Mouse (Mus musculus) right cerebral cortex, postnatal 4 days (tissue): ENCODE measurements around the gene C2cd4d.

Source experiments
- DNase-seq: peaks from one replicate; pipeline ENCODE4 v3.0.0-alpha.2; 2022

The C2cd4d gene

DNA sequence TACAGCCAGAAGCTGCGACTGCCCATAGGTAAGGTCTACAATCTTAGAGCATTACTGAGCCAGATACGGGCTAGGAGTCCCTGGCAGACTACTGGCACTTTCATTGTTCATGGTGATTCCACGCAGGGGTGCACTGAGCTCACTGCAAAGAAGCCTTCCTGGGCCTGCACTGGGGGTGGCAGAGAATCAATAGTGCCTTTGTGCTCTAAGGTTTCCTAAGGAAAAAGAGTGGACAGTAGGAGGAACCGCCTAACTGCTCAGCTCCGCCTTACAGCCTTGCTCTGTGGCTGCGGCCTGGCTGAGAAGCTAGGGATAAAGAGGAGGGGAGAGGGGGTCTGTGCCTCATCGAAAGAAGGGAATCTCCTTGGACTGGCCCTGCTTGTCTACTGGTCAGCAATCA is at the start of gene C2cd4d:
TSS of gene C2cd4d (plus strand) at position 301 of the 400 bp plus-strand sequence.
- no peak for DNase-seq

DNA sequence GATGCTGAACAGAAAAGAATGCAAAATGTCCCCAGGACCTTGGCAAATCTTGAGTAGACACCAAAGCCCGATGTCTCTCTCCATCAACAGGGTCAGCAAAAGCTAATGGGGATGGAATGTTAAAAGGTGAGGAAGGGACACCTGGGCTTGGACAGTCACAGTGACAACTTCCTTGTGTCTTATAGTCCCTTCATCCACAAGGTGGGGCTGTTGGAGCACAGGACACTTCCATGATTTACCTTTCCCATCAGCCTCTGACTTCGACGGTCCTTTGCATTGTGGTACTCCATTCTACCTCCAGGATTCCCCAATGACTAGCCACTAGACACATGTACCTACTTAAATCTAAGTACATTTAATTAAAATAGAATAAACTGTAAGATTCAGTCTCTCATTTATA is 33.6 kb upstream of the C2cd4d start:
- DNase-seq = no peak

DNA sequence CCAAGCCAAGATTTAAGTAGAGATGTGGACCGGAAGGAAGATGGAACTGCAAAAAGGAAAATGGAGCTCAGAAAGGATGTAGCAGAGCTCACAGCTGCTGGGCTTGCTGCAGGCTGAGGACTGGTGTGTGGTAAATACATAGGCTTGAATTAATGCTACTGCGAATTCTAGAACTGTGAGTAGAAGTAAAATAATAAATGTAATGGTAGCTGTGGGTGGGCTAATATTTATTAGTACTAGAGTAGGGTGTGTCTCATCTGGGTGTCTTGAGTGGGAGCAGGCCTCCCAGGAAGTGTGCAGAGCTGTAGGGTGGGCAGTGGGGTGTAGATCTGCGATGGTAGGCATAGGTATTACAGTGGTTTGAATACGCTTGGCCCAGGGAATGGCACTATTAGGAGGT is 27.8 kb upstream of the C2cd4d start:
- no peak for DNase-seq

DNA sequence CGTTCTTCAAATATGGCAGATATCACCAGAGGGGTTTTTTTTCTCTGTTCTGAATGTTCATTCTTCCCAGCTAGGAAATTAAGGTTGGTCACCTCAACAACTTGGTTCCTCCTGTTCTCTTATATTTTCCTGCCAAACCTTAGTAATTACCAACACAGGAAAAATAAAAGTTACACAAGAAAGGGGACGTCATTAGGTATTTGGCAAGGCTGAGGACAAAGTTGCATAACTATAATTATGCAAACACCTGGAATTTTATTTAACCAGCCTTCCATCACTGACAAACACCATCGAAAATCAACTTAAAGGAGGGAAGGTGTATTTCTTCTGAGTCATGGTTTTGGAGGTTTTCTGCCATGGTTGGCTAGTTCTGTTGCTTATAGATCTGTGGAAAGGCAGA is 23.7 kb upstream of the C2cd4d start:
- DNase-seq = no peak

DNA sequence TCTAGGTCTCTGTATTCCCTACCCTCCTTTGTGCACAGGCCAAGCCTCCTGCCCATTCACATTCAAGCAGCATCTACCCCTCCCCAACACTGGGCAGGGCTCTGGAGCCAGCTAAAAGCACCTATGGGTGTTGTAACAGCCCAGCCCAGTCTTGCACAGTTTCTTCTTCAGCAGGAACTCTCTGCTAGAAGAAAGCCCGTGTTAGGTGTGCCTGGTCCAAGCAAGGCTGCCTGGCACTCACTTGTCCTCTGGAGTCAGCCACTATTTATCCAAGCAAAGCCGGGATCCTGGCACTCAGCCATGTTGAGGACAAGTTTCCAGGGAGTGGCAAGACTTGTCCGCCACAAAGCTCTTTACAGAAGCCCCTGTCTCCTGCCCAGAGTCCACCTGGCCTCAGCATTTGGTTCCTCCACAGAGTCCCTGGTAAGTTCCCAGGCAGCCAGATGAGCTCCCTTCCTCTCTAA is 20.2 kb upstream of the C2cd4d start, which contains the start of gene Them5:
TSS of gene Them5 (plus strand) at position 141 of the 464 bp plus-strand sequence.
- DNase-seq = no peak

DNA sequence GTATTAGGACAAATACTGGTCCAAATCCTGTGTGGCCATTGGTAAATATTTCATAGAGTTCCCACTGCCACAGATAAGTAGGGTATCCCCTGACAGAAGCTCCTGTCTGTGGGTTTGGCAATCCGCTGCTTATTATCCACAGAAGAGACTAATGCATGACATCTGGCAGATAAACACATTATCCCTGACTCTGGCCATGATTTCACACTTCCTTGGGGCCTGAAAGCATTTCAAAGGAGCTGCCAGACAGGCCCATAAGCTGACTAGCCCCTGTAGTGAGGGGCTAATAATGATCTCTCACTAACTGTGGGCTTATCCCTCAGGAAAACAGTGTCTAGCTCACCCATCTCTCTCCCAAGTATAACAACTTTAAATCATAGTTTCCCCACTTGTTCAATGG is 19.7 kb upstream of the C2cd4d start:
- no peak for DNase-seq

DNA sequence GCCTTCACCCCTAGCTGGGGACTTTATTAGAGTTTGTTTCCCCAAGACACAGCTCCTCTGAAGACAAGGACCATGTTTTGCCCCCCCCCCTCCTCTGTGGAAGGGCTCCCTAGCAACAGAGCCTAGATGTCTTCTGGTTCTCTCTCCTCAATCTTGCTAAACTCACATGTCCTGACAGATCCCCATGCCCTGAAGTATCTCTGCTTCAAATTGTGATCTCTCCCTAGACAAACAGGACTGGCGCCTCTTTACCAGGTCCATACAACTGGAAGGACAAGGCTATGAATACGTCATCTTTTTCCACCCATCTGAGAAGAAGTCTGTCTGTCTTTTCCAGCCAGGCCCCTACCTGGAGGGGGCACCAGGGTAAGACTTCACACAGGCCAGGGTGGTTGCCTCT is 18.1 kb upstream of the C2cd4d start:
- DNase-seq = no peak

DNA sequence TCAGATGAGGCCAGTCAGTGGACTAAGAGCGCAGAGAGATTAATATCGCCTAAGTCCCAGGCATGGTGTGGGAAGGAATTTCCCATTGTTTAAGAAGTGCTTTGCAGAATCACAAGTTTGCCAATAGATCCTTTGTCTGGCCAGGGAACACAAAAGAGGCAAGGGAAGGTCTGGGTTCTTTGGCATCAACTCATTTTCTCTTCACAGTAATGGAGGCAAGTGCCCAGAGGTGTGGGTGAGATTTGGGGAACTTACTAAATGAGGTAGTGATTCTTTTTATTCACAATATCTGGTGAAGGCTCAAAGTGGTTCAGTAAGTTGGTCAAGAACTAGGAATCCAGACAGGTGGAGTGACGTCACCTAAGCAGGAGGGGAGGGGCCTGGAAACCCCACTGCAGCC is 17.3 kb upstream of the C2cd4d start:
- no peak for DNase-seq

DNA sequence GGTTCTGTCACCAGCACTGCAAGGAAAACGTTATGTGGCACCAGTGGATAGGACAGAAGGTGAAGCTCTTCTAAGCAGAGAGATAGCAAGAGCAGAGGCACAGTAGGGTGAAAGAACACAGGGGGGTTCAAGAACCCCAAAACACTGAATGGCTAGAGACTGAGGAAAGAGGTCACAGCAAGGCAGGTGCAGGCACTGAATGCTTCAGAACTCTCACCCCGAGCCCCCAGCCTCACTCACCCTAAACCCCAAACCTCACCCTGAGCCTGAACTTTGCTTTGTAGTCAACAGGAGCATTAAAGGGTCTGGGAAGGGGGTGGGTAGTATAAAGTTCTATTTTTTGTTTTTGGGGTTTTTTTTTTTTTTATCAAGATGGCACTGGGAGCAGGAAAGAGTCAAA is 14.1 kb upstream of the C2cd4d start:
- no peak for DNase-seq

DNA sequence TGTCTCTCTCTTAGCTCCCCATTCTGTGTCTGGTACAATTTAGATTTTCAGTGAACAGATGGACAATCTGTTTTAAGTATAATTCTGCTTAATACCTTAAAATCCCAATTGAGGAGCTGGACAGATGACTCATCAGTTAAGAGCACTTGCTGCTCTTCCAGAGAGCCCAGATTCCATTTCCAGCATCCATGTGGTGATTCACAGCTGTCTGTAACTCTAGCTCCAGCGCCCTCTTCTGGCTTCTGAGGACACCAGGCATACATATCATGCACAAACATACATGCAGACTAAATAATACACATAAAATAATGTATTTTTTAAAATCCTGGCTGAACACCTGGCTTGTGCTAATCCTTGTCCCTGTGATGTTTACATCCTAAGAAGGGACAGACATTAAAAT is 1.4 kb upstream of the C2cd4d start:
- peak; percentile 26 for DNase-seq

DNA sequence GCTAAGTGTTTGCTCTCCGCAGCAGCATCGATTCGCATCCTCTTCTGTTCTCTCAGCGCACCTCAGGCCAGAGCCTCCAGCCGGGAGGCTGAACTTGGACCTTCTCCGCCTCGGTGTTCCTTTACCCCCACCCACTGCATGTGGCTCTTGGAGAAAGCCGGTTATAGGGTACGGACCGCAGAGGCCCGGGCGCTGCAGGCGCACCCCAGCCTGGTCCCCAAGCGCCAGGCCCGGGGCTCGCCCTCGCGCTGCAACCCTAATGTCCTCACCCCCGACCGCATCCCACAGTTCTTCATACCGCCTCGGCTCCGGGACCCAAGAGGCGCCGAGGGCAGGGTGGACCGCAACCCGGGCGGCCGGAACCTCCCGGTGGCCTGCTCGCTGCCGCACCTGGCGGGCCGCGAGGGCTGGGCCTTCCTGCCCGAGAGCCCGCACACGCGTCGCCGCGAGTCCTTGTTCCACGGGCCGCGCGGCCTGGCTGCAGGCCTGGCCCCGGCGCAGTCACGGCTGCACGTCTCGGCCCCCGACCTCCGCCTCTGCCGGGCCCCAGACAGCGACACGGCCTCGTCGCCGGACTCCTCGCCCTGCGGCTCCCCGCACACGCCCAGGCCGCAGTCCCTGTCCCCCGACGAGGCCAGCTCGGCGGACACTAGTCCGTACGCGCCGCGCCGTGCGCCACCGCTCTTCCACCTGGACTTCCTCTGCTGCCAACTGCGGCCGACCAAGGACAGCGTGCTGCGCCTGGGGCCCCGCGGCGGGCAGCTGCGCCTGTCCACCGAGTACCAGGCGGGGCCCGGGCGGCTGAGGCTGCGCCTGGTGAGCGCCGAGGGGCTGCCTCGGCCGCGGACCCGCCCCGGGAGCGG is 1.3 kb downstream of the C2cd4d start:
- DNase-seq = peak; percentile 58

DNA sequence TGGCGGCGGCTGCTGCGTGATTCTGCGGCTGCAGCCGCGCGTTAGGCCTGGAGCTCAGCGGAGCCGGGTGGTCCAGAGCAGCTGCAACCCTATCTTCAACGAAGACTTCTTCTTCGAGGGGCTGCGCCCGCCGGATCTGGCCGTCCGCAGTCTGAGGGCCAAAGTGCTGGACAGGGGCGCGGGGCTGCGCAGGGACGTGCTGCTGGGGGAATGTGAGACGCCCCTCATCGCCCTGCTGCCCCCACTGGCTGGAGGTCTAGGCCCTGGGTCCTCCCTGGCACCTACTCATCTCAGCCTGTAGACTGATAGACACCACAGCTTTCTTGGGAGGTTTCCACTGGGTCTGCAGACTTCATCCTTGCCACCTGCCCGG is 1.9 kb downstream of the C2cd4d start:
- no peak for DNase-seq

DNA sequence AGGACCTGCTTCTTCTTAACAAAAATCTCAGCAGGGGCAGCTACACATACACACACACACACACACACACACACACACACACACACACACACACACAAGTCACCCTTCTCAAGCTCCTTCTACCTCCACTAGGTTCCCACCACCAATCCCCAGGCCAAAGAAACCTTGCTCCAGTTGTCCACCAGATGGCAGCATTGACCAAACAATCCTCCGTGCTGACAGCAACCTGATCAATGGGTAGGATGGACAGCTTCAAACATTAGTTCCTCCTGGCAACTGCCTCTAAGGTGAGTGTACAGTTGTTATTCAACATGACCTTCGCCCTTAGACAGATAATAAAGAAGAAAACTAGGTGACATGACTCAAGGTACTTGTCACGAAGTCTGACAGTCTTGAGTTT is 4.5 kb downstream of the C2cd4d start:
- peak; percentile 66 for DNase-seq

DNA sequence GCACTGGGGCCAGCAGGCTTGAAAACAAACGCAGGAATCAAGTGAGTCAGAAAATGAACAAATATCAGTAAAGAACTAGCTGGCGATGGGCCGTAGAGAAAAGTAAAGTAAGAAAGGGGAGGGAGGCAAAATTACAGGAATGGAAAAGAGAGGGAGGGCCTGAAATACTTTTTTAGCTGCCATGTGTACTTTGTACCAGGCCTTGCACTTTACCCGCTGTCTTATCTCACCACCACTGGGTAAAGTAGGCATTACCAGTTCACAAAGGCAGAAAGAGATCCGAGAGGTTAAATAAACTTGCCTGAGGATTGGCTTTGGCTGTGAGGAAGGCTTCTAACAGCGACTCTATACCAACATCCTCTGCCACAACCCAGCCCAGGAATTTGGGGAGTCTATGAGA is 5.3 kb downstream of the C2cd4d start:
- DNase-seq = no peak

DNA sequence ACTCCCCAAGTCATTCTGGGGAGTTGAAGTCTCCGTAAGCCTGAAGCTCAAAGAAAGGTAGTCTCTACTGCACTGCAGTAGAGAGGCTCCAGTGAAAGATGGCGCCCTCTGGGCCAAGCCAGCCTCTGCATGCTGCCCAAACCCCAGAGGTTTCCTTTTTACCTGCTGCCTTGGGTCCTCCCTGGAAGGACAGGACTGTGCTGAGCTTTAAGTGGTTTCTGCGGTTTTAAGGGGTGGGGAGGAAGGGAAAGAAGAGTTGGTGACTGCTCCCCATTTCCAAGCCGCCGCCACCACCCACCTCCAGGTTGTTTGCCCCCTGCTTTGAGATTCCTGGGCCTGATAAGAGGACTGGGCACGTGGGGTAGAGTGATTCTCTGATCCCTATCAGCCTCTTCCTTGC is 6.4 kb downstream of the C2cd4d start:
- DNase-seq = no peak

DNA sequence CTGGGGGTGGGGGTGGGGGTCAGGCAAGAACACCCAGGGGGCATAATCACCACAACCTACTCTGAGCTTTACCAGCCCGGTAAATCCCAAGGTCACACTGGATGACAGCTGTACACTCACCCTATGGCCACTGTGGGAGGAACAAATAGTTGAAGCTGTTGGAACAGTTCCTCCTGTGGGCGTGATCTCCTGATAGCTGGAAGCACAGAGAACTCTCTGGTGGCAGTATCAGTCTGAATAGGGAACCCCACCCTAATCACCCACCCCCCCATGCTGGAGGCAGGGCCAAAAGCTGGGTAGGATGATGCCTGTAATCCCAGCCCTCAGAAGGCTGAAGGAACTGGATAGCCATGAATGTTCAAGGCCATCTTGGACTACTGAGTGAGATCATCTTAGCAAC is 7.5 kb downstream of the C2cd4d start:
- DNase-seq = no peak

DNA sequence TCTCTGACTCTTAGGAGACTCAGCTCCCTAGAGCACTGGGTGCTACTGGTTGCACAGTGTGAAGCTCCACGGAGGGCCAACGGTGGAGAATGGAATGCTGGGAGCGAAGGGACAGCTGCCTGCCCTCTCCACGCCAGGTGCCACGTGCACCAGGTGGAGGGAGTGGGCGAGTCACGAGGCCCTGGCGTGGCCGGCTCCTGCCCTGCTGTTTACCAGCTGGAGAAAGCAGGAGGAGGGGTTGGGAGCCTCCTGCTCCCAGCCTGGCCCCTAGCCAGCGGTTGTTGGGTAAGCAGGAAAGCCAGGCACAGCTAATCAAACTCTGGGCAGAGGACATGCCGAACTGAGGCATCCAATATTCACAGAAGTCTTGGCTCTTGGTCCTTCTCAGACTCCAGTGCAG is 9.4 kb downstream of the C2cd4d start:
- DNase-seq = peak; percentile 58

DNA sequence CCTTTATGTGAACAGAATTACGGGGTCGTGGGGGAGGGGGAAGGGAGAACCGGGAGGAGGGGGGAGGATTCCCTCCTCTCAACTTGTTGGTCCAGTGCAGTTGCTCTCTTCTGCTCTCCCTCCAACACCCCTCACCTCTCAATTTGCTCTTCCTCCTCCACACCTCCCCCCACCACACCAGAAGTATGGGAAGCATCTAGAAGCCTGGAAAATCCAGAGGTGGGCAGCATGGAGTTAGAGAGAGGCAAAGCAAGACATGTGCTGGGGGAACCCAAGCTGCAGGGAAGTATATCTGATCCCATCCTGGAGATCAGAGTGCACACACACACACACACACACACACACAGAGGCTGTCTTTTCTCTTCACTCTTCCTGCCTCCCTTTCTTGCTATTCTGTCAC is 9.8 kb downstream of the C2cd4d start:
- no peak for DNase-seq

DNA sequence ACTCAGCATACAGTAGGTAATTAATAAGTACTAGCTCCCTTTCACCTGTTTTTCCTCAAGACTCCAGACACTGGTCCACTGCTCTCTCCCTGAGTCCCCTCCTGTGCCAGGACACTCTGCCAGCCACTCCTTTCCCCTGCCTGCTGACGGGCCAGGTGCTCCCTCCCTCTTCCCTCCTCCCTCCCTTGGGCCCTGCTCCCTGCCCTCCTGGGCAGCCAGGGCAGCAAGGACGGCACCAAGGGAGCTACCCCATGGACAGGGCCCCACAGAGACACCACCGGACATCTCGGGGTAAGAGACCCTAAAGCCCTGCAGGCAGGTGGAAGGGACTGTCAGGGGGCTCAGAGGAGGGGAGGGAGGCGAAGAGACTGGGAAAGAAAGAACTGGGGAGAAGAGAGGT is 10.4 kb downstream of the C2cd4d start, which contains the start of gene Rorc:
TSS of gene Rorc (plus strand) at position 154 of the 400 bp plus-strand sequence.
- no peak for DNase-seq

DNA sequence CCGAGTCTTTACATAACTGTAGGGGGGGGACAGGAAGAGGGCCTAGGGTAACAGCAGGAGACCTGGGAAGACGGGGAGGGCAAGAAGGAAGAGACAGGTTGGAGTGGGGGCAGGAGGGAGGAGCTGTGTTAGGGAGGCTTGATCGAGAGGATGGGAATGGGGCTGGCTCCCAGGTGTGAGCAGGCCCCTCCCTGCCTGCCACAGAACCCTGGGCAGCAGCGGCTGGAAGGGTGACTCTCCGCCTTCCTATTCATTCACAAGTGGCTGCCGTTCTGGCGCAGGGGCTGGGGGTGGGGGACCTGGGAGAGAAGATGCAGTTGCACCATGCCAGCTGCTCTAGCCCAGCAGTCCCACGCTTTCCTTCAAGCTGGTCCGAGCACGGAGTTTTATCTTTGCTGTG is 10.9 kb downstream of the C2cd4d start:
- DNase-seq = no peak

DNA sequence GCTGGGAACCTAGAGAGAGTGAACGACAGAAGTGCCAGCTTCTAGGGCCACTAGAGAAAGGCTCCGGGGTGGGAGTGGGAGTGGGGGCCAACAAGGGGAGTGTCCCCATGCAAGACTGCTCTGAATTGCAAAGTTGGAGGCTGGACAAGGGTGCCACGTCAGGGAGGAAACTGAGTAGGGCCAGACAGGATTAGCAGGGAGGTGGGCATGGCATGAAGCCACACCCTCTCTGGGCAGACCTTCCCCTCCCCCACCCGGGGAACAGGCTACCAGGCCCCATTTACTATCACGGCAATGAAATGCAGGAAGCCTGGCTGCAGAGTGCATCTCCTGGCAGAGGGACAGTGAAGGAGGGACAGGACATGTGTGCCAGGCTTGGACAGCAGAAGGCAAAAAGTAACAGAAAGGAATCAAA is 11.4 kb downstream of the C2cd4d start:
- DNase-seq = no peak

DNA sequence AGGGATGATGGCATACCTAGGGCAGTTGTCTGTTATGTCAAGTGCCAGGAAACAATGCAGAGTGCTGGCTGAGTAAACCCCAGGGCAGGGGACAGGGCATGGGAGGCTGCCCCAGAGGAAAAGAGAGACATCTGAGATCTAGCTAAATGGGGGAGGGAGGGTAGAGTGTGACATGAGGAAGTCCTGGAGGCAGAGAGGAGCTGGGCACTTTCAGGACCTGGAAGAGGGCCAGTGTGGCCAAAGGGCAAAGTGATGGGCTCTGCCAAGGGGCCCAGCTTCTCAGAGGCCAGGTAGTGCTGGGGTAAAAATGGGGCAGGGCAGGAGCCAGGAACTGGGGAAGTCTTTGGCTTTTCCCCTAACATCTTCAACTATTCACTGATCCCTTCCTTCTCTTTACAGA is 12.4 kb downstream of the C2cd4d start:
- no peak for DNase-seq

DNA sequence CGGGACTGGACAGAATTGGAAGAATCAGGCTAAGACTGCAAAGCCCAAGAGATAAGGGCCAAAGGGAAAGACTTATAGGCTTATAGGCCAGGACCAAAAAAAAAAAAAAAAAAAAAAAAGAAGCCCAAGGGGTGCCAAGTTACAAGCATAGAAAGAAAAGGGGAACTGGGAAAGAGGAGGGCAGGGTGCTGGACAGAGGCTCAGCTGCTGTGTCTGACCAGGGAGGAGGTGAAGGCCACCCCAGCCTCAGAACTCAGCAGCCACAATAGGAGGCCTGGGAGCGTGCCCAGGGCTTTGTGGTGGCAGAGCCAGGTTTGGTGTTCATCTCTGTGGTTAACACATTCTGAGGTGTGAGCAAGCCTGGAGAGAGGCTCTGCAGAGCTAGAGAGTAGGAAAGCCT is 12.9 kb downstream of the C2cd4d start:
- DNase-seq = no peak

DNA sequence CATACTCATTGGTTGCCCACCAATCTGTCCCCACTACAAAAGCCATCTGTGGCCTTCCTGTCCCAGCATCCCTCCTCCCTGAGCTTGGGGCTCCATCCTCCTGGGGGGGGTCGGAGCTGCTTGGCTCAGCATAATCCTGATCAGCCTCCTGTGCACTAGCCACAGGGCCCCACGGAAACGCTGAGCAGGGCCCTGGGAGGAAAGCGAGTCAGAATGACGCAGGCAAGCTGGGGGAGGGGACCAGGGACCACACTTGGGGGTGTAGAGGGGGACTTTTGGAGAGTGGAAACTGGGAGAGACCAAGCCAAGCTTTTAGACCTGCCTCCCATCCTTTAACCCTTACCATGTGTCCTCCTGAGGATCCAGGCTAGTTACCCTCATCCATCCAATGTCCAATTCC is 13.6 kb downstream of the C2cd4d start:
- DNase-seq = no peak
